Mouse (Mus musculus): ENCODE results near the gene Mlph. TPM values are rescaled to one million over a fixed set of nuclear protein-coding genes. Genes with fewer than 3 reads are reported as not detected.

The Mlph gene
- total and polyA plus RNA-seq, 2 experiments: 0.27 to 0.37 TPM

GRCm38 (mm10) chr1:90962526-90962925, 47.6 kb downstream of the Mlph start:
- no peak overlapping the region for H3K9ac ChIP-seq (ENCODE audit: low read depth, low read length)
- H3K27me3 ChIP-seq (ENCODE audit: control insufficient read depth, insufficient read depth, low read length): no peaks in the 10 kb centered on the region
- DNase-seq (ENCODE audit: extremely low read depth, low read depth, low spot score): no peak
- no peak overlapping the region for H3K27ac ChIP-seq (replicated peaks; ENCODE audit: insufficient read depth, low read depth, low read length)
- H3K4me3 ChIP-seq (ENCODE audit: insufficient read depth, low read depth, low read length): no peak overlapping the region
- H3K4me1 ChIP-seq (ENCODE audit: control insufficient read depth, insufficient read depth, low read length): peaks cover 9% of the 10 kb centered on the region
- peaks cover 3% of the 10 kb centered on the region; the same call in 1 of the 2 replicates for H3K36me3 ChIP-seq (ENCODE audit: control insufficient read depth, insufficient read depth, low read length)
- peaks cover 3% of the 10 kb centered on the region; the same call in 1 of the 2 replicates for H3K79me2 ChIP-seq (ENCODE audit: control insufficient read depth, insufficient read depth, low read length)
- TF ChIP-seq POLR2A (IDR thresholded peaks at IDR 0.05; ENCODE audit: extremely low read depth, insufficient read depth, low read length) (no peak), CTCF (IDR thresholded peaks at IDR 0.05; ENCODE audit: low read depth, low read length) (no peak)
- WGBS: 27% methylated on average over 4 of the region's 4 CpGs

GRCm38 (mm10) chr1:90962994-90963393, 48.1 kb downstream of the Mlph start:
- Histone ChIP-seq H3K4me3 (ENCODE audit: insufficient read depth, low read depth, low read length) (no peak overlapping the region), H3K79me2 (ENCODE audit: control insufficient read depth, insufficient read depth, low read length) (peaks cover 5% of the 10 kb centered on the region; the same call in 1 of the 2 replicates), H3K27me3 (ENCODE audit: control insufficient read depth, insufficient read depth, low read length) (no peaks in the 10 kb centered on the region), H3K4me1 (ENCODE audit: control insufficient read depth, insufficient read depth, low read length) (peaks cover 12% of the 10 kb centered on the region), H3K36me3 (ENCODE audit: control insufficient read depth, insufficient read depth, low read length) (peaks cover 3% of the 10 kb centered on the region; the same call in 1 of the 2 replicates), H3K9ac (ENCODE audit: low read depth, low read length) (no peak overlapping the region), H3K27ac (replicated peaks; ENCODE audit: insufficient read depth, low read depth, low read length) (no peak overlapping the region)
- TF ChIP-seq POLR2A (IDR thresholded peaks at IDR 0.05; ENCODE audit: extremely low read depth, insufficient read depth, low read length) (no peak), CTCF (IDR thresholded peaks at IDR 0.05; ENCODE audit: low read depth, low read length) (no peak)
- DNase-seq (ENCODE audit: extremely low read depth, low read depth, low spot score): peak; percentile 72
- WGBS: 10% methylated on average over 3 of the region's 3 CpGs

GRCm38 (mm10) chr1:90967583-90967982, 52.7 kb downstream of the Mlph start:
- Histone ChIP-seq H3K9ac (ENCODE audit: low read depth, low read length) (peak overlapping the region; percentile 12; the same call in 1 of the 2 replicates), H3K27me3 (ENCODE audit: control insufficient read depth, insufficient read depth, low read length) (no peaks in the 10 kb centered on the region), H3K27ac (replicated peaks; ENCODE audit: insufficient read depth, low read depth, low read length) (peak overlapping the region; percentile 28), H3K4me3 (ENCODE audit: insufficient read depth, low read depth, low read length) (no peak overlapping the region), H3K36me3 (ENCODE audit: control insufficient read depth, insufficient read depth, low read length) (no peaks in the 10 kb centered on the region), H3K79me2 (ENCODE audit: control insufficient read depth, insufficient read depth, low read length) (peaks cover 10% of the 10 kb centered on the region; the same call in 1 of the 2 replicates), H3K4me1 (ENCODE audit: control insufficient read depth, insufficient read depth, low read length) (peaks cover 23% of the 10 kb centered on the region)
- TF ChIP-seq CTCF (IDR thresholded peaks at IDR 0.05; ENCODE audit: low read depth, low read length) (no peak), POLR2A (IDR thresholded peaks at IDR 0.05; ENCODE audit: extremely low read depth, insufficient read depth, low read length) (no peak)
- peak; percentile 90 for DNase-seq (ENCODE audit: extremely low read depth, low read depth, low spot score)
- WGBS: 16% methylated on average over 7 of the region's 7 CpGs

GRCm38 (mm10) chr1:90968649-90969048, 53.8 kb downstream of the Mlph start:
- TF ChIP-seq CTCF (IDR thresholded peaks at IDR 0.05; ENCODE audit: low read depth, low read length): no peak
- TF ChIP-seq POLR2A (IDR thresholded peaks at IDR 0.05; ENCODE audit: extremely low read depth, insufficient read depth, low read length): no peak

GRCm38 (mm10) chr1:90969347-90969784, 54.5 kb downstream of the Mlph start, which contains the start of gene Rab17:
Gene Rab17 (minus strand): TSS chr1:90969661.
- 9% methylated on average over 9 of the region's 9 CpGs for WGBS
- Histone ChIP-seq H3K27ac (replicated peaks; ENCODE audit: insufficient read depth, low read depth, low read length) (peak within 1 kb of the TSS; percentile 89), H3K36me3 (ENCODE audit: control insufficient read depth, insufficient read depth, low read length) (no peaks in the 10 kb centered on the region), H3K9ac (ENCODE audit: low read depth, low read length) (peak within 1 kb of the TSS; percentile 87), H3K4me1 (ENCODE audit: control insufficient read depth, insufficient read depth, low read length) (peaks cover 18% of the 10 kb centered on the region), H3K27me3 (ENCODE audit: control insufficient read depth, insufficient read depth, low read length) (no peaks in the 10 kb centered on the region), H3K79me2 (ENCODE audit: control insufficient read depth, insufficient read depth, low read length) (peaks cover 10% of the 10 kb centered on the region; the same call in 1 of the 2 replicates), H3K4me3 (ENCODE audit: insufficient read depth, low read depth, low read length) (peak within 1 kb of the TSS; percentile 89)
- peak; percentile 83 for DNase-seq (ENCODE audit: extremely low read depth, low read depth, low spot score)
- TF ChIP-seq POLR2A (IDR thresholded peaks at IDR 0.05; ENCODE audit: extremely low read depth, insufficient read depth, low read length): peak; percentile 49; the same call in 1 of the 2 replicates
- TF ChIP-seq CTCF (IDR thresholded peaks at IDR 0.05; ENCODE audit: low read depth, low read length): no peak

More at GRCm38 (mm10) chr1:90968649-90969048, 53.8 kb downstream of the Mlph start:
- Histone ChIP-seq H3K27me3 (ENCODE audit: control insufficient read depth, insufficient read depth, low read length) (no peaks in the 10 kb centered on the region), H3K4me1 (ENCODE audit: control insufficient read depth, insufficient read depth, low read length) (peaks cover 18% of the 10 kb centered on the region), H3K79me2 (ENCODE audit: control insufficient read depth, insufficient read depth, low read length) (peaks cover 10% of the 10 kb centered on the region; the same call in 1 of the 2 replicates), H3K27ac (replicated peaks; ENCODE audit: insufficient read depth, low read depth, low read length) (peak overlapping the region; percentile 89), H3K36me3 (ENCODE audit: control insufficient read depth, insufficient read depth, low read length) (no peaks in the 10 kb centered on the region), H3K4me3 (ENCODE audit: insufficient read depth, low read depth, low read length) (peak overlapping the region; percentile 89), H3K9ac (ENCODE audit: low read depth, low read length) (peak overlapping the region; percentile 87)
- peak; percentile 41 for DNase-seq (ENCODE audit: extremely low read depth, low read depth, low spot score)
- WGBS: 32% methylated on average over 4 of the region's 4 CpGs

- peaks cover 10% of the 10 kb centered on the region; the same call in 1 of the 2 replicates for H3K79me2 ChIP-seq (ENCODE audit: control insufficient read depth, insufficient read depth, low read length)
- 29% methylated on average over 10 of the region's 10 CpGs for WGBS
These were observed 55.1 kb downstream of the Mlph start for GRCm38 (mm10) chr1:90969881-90970390.

More at GRCm38 (mm10) chr1:90969881-90970390, 55.1 kb downstream of the Mlph start:
- Histone ChIP-seq H3K9ac (ENCODE audit: low read depth, low read length) (no peak overlapping the region), H3K4me1 (ENCODE audit: control insufficient read depth, insufficient read depth, low read length) (peaks cover 18% of the 10 kb centered on the region), H3K27ac (replicated peaks; ENCODE audit: insufficient read depth, low read depth, low read length) (peak overlapping the region; percentile 89; the same call in 1 of the 2 replicates), H3K27me3 (ENCODE audit: control insufficient read depth, insufficient read depth, low read length) (no peaks in the 10 kb centered on the region), H3K4me3 (ENCODE audit: insufficient read depth, low read depth, low read length) (no peak overlapping the region), H3K36me3 (ENCODE audit: control insufficient read depth, insufficient read depth, low read length) (no peaks in the 10 kb centered on the region)
- TF ChIP-seq POLR2A (IDR thresholded peaks at IDR 0.05; ENCODE audit: extremely low read depth, insufficient read depth, low read length): no peak
- no peak for TF ChIP-seq CTCF (IDR thresholded peaks at IDR 0.05; ENCODE audit: low read depth, low read length)
- peak; percentile 61 for DNase-seq (ENCODE audit: extremely low read depth, low read depth, low spot score)

Measured in liver, adult 2 months (tissue).